Mouse (Mus musculus) embryonic fibroblast, embryonic 13.5 days (primary cell): Measurements from ENCODE around the gene Wdr81.

Source experiments
- CTCF ChIP-seq: IDR thresholded peaks from 2 replicates; pipeline ENCODE4 v1.5.1; 2011; ENCODE audit warnings: mild to moderate bottlenecking, control low read depth, low read length, moderate library complexity, borderline replicate concordance; ENCODE audit not compliant: insufficient read depth
- POLR2A ChIP-seq: IDR thresholded peaks from 2 replicates; pipeline ENCODE4 v1.6.1; 2011; ENCODE audit warnings: low read depth, mild to moderate bottlenecking, control low read depth, low read length, moderate library complexity

DNA sequence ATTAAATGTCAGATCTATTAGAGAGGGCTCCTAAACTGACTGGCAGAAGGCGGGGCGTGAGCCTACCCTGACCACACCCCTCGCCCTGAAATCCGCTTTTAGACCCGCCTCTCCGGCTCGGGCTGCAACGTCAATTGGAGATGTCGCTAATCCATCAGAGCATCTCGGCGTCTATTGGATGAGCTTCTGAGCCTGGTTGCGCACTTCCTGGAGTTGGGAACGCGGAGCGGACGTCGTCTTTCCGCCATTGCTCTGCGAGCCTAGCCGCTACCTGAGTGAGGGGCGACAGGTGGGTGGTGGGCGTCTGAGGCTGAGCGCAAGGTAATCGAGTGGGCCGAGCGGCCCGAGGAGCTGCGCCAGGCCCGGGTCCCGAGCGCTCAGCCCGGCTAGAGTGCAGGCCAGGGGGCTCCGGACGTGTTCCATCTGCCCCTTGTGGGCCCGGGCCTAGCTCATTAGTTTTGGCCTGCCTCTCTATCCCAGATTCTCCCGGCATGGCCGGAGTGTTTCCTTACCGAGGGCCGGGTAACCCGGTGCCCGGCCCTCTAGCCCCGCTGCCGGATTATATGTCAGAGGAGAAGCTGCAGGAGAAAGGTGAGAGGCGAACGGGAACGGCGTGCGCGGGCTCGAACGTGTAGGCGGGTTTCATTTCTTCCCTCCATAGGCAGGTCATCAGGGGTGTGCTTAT lies 32.2 kb upstream of the Wdr81 start, which contains the start of gene Prpf8:
- peak; percentile 84 for TF ChIP-seq POLR2A
- no peak for TF ChIP-seq CTCF
